Mouse (Mus musculus) cerebellum, adult 11-12 months (tissue): ENCODE measurements around the gene Tox2.

ENCODE experiments used
- DNase-seq: peaks from one replicate; pipeline ENCODE4 v3.0.0; 2022

The Tox2 gene

GRCm38 (mm10) chr2:163330742-163331141, 127.8 kb downstream of the Tox2 start:
- no peak for DNase-seq

- DNase-seq: no peak
These were observed 128.5 kb downstream of the Tox2 start for GRCm38 (mm10) chr2:163331423-163331822.

- DNase-seq: no peak
These were observed 129.6 kb downstream of the Tox2 start for GRCm38 (mm10) chr2:163332368-163333055.

- DNase-seq: no peak
These were observed 137.3 kb downstream of the Tox2 start for GRCm38 (mm10) chr2:163340263-163340662.

GRCm38 (mm10) chr2:163343671-163344070, 140.7 kb downstream of the Tox2 start:
- DNase-seq: no peak

GRCm38 (mm10) chr2:163344976-163345660, 142.2 kb downstream of the Tox2 start:
- DNase-seq: no peak

GRCm38 (mm10) chr2:163346497-163346896, 143.6 kb downstream of the Tox2 start:
- no peak for DNase-seq

- DNase-seq: no peak
These were observed 144.7 kb downstream of the Tox2 start for GRCm38 (mm10) chr2:163347517-163348184.

- DNase-seq: no peak
These were observed 145.8 kb downstream of the Tox2 start for GRCm38 (mm10) chr2:163348677-163349076.

GRCm38 (mm10) chr2:163349411-163349810, 146.5 kb downstream of the Tox2 start:
- DNase-seq: no peak

- no peak for DNase-seq
These were observed 147.5 kb downstream of the Tox2 start for GRCm38 (mm10) chr2:163350443-163350842.

- no peak for DNase-seq
These were observed 150.8 kb downstream of the Tox2 start for GRCm38 (mm10) chr2:163353731-163354130.

GRCm38 (mm10) chr2:163355666-163356065, 152.7 kb downstream of the Tox2 start:
- no peak for DNase-seq

- DNase-seq: no peak
These were observed 153.4 kb downstream of the Tox2 start for GRCm38 (mm10) chr2:163356113-163356840.

- no peak for DNase-seq
These were observed 155.7 kb downstream of the Tox2 start for GRCm38 (mm10) chr2:163358662-163359061.

GRCm38 (mm10) chr2:163359253-163359652, 156.3 kb downstream of the Tox2 start:
- no peak for DNase-seq

GRCm38 (mm10) chr2:163360858-163361623, 158.1 kb downstream of the Tox2 start:
- DNase-seq: no peak

GRCm38 (mm10) chr2:163362940-163363921, 160.3 kb downstream of the Tox2 start:
- DNase-seq: no peak

GRCm38 (mm10) chr2:163364785-163365541, 162.0 kb downstream of the Tox2 start:
- no peak for DNase-seq

- DNase-seq: no peak
These were observed 167.2 kb downstream of the Tox2 start for GRCm38 (mm10) chr2:163370175-163370574.
